Mouse (Mus musculus): ENCODE measurements around the gene C8g. TPM values are rescaled to one million over a fixed set of nuclear protein-coding genes. Genes with fewer than 3 reads are reported as not detected.

The C8g gene
- total RNA-seq, 2 experiments from 2014 or later: 1.5 TPM; not detected in 1

GRCm38 (mm10) chr2:25468962-25469915 is 32.3 kb downstream of the C8g start:
- ATAC-seq (replicated peaks; ENCODE audit: poor library complexity, severe bottlenecking): no peak

GRCm38 (mm10) chr2:25467606-25468303 is 33.8 kb downstream of the C8g start:
- ATAC-seq (replicated peaks; ENCODE audit: poor library complexity, severe bottlenecking): no peak

GRCm38 (mm10) chr2:25465816-25466635 is 35.5 kb downstream of the C8g start:
- peak; percentile 73 for ATAC-seq (replicated peaks; ENCODE audit: poor library complexity, severe bottlenecking)

GRCm38 (mm10) chr2:25465256-25465655 is 36.3 kb downstream of the C8g start:
- ATAC-seq (replicated peaks; ENCODE audit: poor library complexity, severe bottlenecking): no peak

- no peak for ATAC-seq (replicated peaks; ENCODE audit: poor library complexity, severe bottlenecking)
These were observed 37.9 kb downstream of the C8g start for GRCm38 (mm10) chr2:25463630-25464029.

- ATAC-seq (replicated peaks; ENCODE audit: poor library complexity, severe bottlenecking): no peak
These were observed 40.1 kb downstream of the C8g start for GRCm38 (mm10) chr2:25461407-25461806.

GRCm38 (mm10) chr2:25460551-25461309 is 40.8 kb downstream of the C8g start, which contains the start of gene Paxx:
Gene Paxx, minus strand, starts transcription at chr2:25461094.
- peak; percentile 83 for ATAC-seq (replicated peaks; ENCODE audit: poor library complexity, severe bottlenecking)

GRCm38 (mm10) chr2:25460135-25460534 is 41.4 kb downstream of the C8g start:
- no peak for ATAC-seq (replicated peaks; ENCODE audit: poor library complexity, severe bottlenecking)

GRCm38 (mm10) chr2:25458911-25459310 is 42.6 kb downstream of the C8g start:
- ATAC-seq (replicated peaks; ENCODE audit: poor library complexity, severe bottlenecking): no peak

- ATAC-seq (replicated peaks; ENCODE audit: poor library complexity, severe bottlenecking): no peak
These were observed 44.3 kb downstream of the C8g start for GRCm38 (mm10) chr2:25457022-25457896.

- ATAC-seq (replicated peaks; ENCODE audit: poor library complexity, severe bottlenecking): no peak
These were observed 45.1 kb downstream of the C8g start, which contains the start of gene Clic3 for GRCm38 (mm10) chr2:25456205-25456953. Gene Clic3, plus strand, starts transcription at chr2:25456838.

- ATAC-seq (replicated peaks; ENCODE audit: poor library complexity, severe bottlenecking): no peak
These were observed 48.6 kb downstream of the C8g start for GRCm38 (mm10) chr2:25452951-25453350.

- peak; percentile 63 for ATAC-seq (replicated peaks; ENCODE audit: poor library complexity, severe bottlenecking)
These were observed 50.5 kb downstream of the C8g start for GRCm38 (mm10) chr2:25450853-25451647.

Measured in granulocyte monocyte progenitor cell, adult 5-6 weeks (primary cell).